Mouse (Mus musculus) CH12.LX (cell line): ENCODE data around the gene Srgap1. TPM values are rescaled to one million over a fixed set of nuclear protein-coding genes. Genes with fewer than 3 reads are reported as not detected.

Source experiments
- DNase-seq: peaks from one replicate; pipeline ENCODE4 v3.0.0-alpha.2; 2013; ENCODE audit errors: extremely low read depth
- H3K27ac ChIP-seq: 2 replicates; pipeline ENCODE4 v1.5.1; 2012; ENCODE audit warnings: low read depth, mild to moderate bottlenecking, control low read depth, moderate library complexity; ENCODE audit not compliant: insufficient read depth
- H3K27me3 ChIP-seq: replicated peaks from 2 replicates; pipeline ENCODE3; 2012; ENCODE audit warnings: inconsistent platforms
- H3K36me3 ChIP-seq, 2 experiments: replicated peaks in 1 of 2; 2 replicates each; pipeline versions ENCODE3 to v1.6.1; 2012; ENCODE audit warnings: inconsistent platforms in 1 of 2, low read length in 1 of 2, mild to moderate bottlenecking in 1 of 2, mixed read lengths in 1 of 2, moderate library complexity in 1 of 2; ENCODE audit not compliant: control insufficient read depth in 1 of 2, insufficient read depth in 1 of 2
- H3K4me1 ChIP-seq, 2 experiments: 2 replicates each; pipeline ENCODE4 v1.6.1; 2012; ENCODE audit warnings: inconsistent platforms in 1 of 2, moderate library complexity in 1 of 2; ENCODE audit not compliant: insufficient read depth in 2 of 2, control insufficient read depth in 1 of 2
- H3K4me2 ChIP-seq: 2 replicates; pipeline ENCODE4 v1.6.1; 2012; ENCODE audit warnings: low read depth, mild to moderate bottlenecking, control low read depth; ENCODE audit not compliant: poor library complexity, insufficient read depth, severe bottlenecking
- H3K4me3 ChIP-seq, 3 experiments: fragments of 150-350 bp in 1 of 3; sonication (generic) in 1 of 3; replicated peaks in 1 of 3; 2 replicates each; pipeline versions ENCODE3 to v1.5.1; 2011 to 2012; ENCODE audit warnings: low read depth in 2 of 3, low read length in 2 of 3, mild to moderate bottlenecking in 2 of 3, moderate library complexity in 2 of 3, control low read depth in 1 of 3, improper control_type of control experiment in 1 of 3, inconsistent platforms in 1 of 3, mixed read lengths in 1 of 3; ENCODE audit not compliant: poor library complexity in 1 of 3
- H3K79me2 ChIP-seq: replicated peaks from 2 replicates; pipeline ENCODE4 v1.6.1; 2012; ENCODE audit warnings: mild to moderate bottlenecking, moderate library complexity; ENCODE audit not compliant: control insufficient read depth, poor library complexity, insufficient read depth, severe bottlenecking; ENCODE audit errors: extremely low read depth
- H3K9ac ChIP-seq: 2 replicates; pipeline ENCODE4 v1.6.1; 2012; ENCODE audit warnings: low read depth, mild to moderate bottlenecking, control low read depth, moderate library complexity; ENCODE audit not compliant: insufficient read depth
- H3K9me3 ChIP-seq: replicated peaks from 2 replicates; pipeline ENCODE3; 2012; ENCODE audit warnings: low read length, inconsistent platforms, mixed read lengths
- BHLHE40 ChIP-seq: IDR thresholded peaks from 2 replicates; pipeline ENCODE4 v1.6.1; 2011; ENCODE audit warnings: mild to moderate bottlenecking, low read depth, low read length, improper control_type of control experiment
- CHD1 ChIP-seq: IDR thresholded peaks from 2 replicates; pipeline ENCODE4 v1.6.1; 2012; ENCODE audit warnings: low read depth, low read length, improper control_type of control experiment, inconsistent platforms
- CHD2 ChIP-seq: IDR thresholded peaks from 2 replicates; pipeline ENCODE4 v1.6.1; 2011; ENCODE audit warnings: low read length, improper control_type of control experiment
- ELF1 ChIP-seq: IDR thresholded peaks from 2 replicates; pipeline ENCODE4 v1.6.1; 2014; ENCODE audit warnings: low read depth, mild to moderate bottlenecking, inconsistent platforms, low read length, improper control_type of control experiment
- HCFC1 ChIP-seq: IDR thresholded peaks from 2 replicates; pipeline ENCODE4 v1.6.1; 2012; ENCODE audit warnings: low read depth, mild to moderate bottlenecking, inconsistent platforms, low read length, improper control_type of control experiment
- JUN ChIP-seq: IDR thresholded peaks from 2 replicates; pipeline ENCODE4 v1.6.1; 2011; ENCODE audit warnings: low read depth, mild to moderate bottlenecking, low read length, improper control_type of control experiment, moderate library complexity; ENCODE audit not compliant: insufficient read depth
- JUND ChIP-seq: conservative IDR thresholded peaks from 2 replicates; pipeline ENCODE4 v1.6.1; 2011; ENCODE audit warnings: low read depth, low read length, improper control_type of control experiment
- KAT2A ChIP-seq: IDR thresholded peaks from 2 replicates; pipeline ENCODE4 v1.6.1; 2012; ENCODE audit warnings: low read length, improper control_type of control experiment, inconsistent platforms; ENCODE audit not compliant: insufficient replicate concordance
- MAFK ChIP-seq: IDR thresholded peaks from 2 replicates; pipeline ENCODE4 v1.6.1; 2011; ENCODE audit warnings: low read length, improper control_type of control experiment; ENCODE audit not compliant: insufficient replicate concordance
- MAZ ChIP-seq: IDR thresholded peaks from 2 replicates; pipeline ENCODE4 v1.6.1; 2012; ENCODE audit warnings: low read depth, mild to moderate bottlenecking, inconsistent platforms, low read length, improper control_type of control experiment, moderate library complexity
- MEF2A ChIP-seq: IDR thresholded peaks from 2 replicates; pipeline ENCODE4 v1.6.1; 2014; ENCODE audit warnings: low read depth, mild to moderate bottlenecking, inconsistent platforms, low read length, improper control_type of control experiment, borderline replicate concordance
- MYC ChIP-seq: IDR thresholded peaks from 2 replicates; pipeline ENCODE4 v1.6.1; 2011; ENCODE audit warnings: low read depth, mild to moderate bottlenecking, improper control_type of control experiment, low read length
- NELFE ChIP-seq: IDR thresholded peaks from 2 replicates; pipeline ENCODE4 v1.6.1; 2011; ENCODE audit warnings: low read depth, low read length, improper control_type of control experiment
- PAX5 ChIP-seq: IDR thresholded peaks from 2 replicates; pipeline ENCODE4 v1.6.1; 2012; ENCODE audit warnings: low read length, inconsistent platforms, mixed read lengths
- POLR2A ChIP-seq: IDR thresholded peaks from 2 replicates; pipeline ENCODE4 v1.6.1; 2011; ENCODE audit warnings: low read depth, mild to moderate bottlenecking, improper control_type of control experiment, low read length
- SMC3 ChIP-seq: IDR thresholded peaks from 2 replicates; pipeline ENCODE4 v1.6.1; 2011; ENCODE audit warnings: low read depth, low read length, improper control_type of control experiment
- TBP ChIP-seq: conservative IDR thresholded peaks from 2 replicates; pipeline ENCODE4 v1.6.1; 2011; ENCODE audit warnings: low read depth, low read length, improper control_type of control experiment
- TCF12 ChIP-seq: IDR thresholded peaks from 2 replicates; pipeline ENCODE4 v1.6.1; 2014; ENCODE audit warnings: low read depth, mild to moderate bottlenecking, inconsistent platforms, low read length, improper control_type of control experiment
- ZC3H11A ChIP-seq: IDR thresholded peaks from 2 replicates; pipeline ENCODE4 v1.6.1; 2012; ENCODE audit warnings: low read depth, mild to moderate bottlenecking, inconsistent platforms, low read length, improper control_type of control experiment
- ZKSCAN1 ChIP-seq: IDR thresholded peaks from 2 replicates; pipeline ENCODE4 v1.6.1; 2012; ENCODE audit warnings: low read depth, inconsistent platforms, low read length, improper control_type of control experiment, borderline replicate concordance
- dilution Hi-C: fragments of 300-500 bp; cut with MboI; formaldehyde crosslinking; loops from 2 replicates; pipeline ENCODE4 v1.14.3; 2020; ENCODE audit warnings: low sequenced_read_pairs; ENCODE audit not compliant: extremely low pct_unique_long_range_greater_than_20kb, extremely low pct_ligation_motif_present
- in situ Hi-C: fragments of 300-500 bp; cut with MboI; formaldehyde crosslinking; loops from 3 replicates; pipeline ENCODE4 v1.14.3; 2019; ENCODE audit warnings: low sequenced_read_pairs, low pct_ligation_motif_present, low pct_unique_long_range_greater_than_20kb, mixed read lengths
- polyA plus RNA-seq: library from polyadenylated mRNA; unstranded; fragments of >175 nt; gene quantifications from 2 replicates; pipeline ENCODE4 v1.2.1, GENCODE M21; 2012; ENCODE audit warnings: low read depth; ENCODE audit not compliant: insufficient read length
- total RNA-seq, 2 experiments: library from RNA; depleted of rRNA; stranded (reverse); fragments of 300-350 nt in 1 of 2; fragments of >200 nt in 1 of 2; gene quantifications; 2 replicates each; pipeline ENCODE4 v1.2.3; 2012 to 2014

Gene Srgap1
- total and polyA plus RNA-seq, 3 experiments: not detected

GRCm38 (mm10) chr10:121954877-121955276 lies 92.2 kb downstream of the Srgap1 start:
- Histone ChIP-seq H3K4me3 (no peak overlapping the region), H3K4me2 (no peak overlapping the region), H3K4me1 (no peaks in the 10 kb centered on the region), H3K9me3 (no peaks in the 10 kb centered on the region), H3K9ac (no peak overlapping the region), H3K36me3 (no peaks in the 10 kb centered on the region), H3K27ac (no peak overlapping the region), H3K27me3 (no peaks in the 10 kb centered on the region), H3K79me2 (no peaks in the 10 kb centered on the region)
- no peak for DNase-seq
- in situ Hi-C loops (no loop called here), dilution Hi-C loops (no loop called here)
- TF ChIP-seq ELF1 (no peak), MAFK (no peak), MEF2A (no peak), BHLHE40 (no peak), TCF12 (no peak), MAZ (no peak), ZC3H11A (no peak), TBP (no peak), NELFE (no peak), CHD2 (no peak), ZKSCAN1 (no peak), PAX5 (no peak)

- Histone ChIP-seq H3K27ac (no peak overlapping the region), H3K4me3 (no peak overlapping the region), H3K27me3 (no peaks in the 10 kb centered on the region), H3K79me2 (no peaks in the 10 kb centered on the region)
- in situ Hi-C loops: no loop called here
- dilution Hi-C loops: no loop called here
- TF ChIP-seq MYC (no peak), JUN (no peak), CHD1 (no peak), KAT2A (no peak), POLR2A (no peak), JUND (no peak), ZKSCAN1 (no peak), HCFC1 (no peak), PAX5 (no peak), TBP (no peak), SMC3 (no peak), MAFK (no peak)
- TF ChIP-seq, all 38 proteins: peak for 0
- Histone ChIP-seq H3K4me2 (no peak overlapping the region), H3K9me3 (no peaks in the 10 kb centered on the region), H3K4me1 (no peaks in the 10 kb centered on the region), H3K36me3 (no peaks in the 10 kb centered on the region), H3K9ac (no peak overlapping the region)
- no peak for DNase-seq
These were observed 94.1 kb downstream of the Srgap1 start for GRCm38 (mm10) chr10:121953041-121953440.
